Mouse (Mus musculus) hindbrain, embryonic 13.5 days (tissue): ENCODE measurements at regions not wholly inside any gene's neighbourhood (a gene's known extent, or its start where the extent isn't known, plus 50 kb on each side); places are given as distances from the start of the nearest gene placed in this dataset.

Experiments
- ATAC-seq: fragments of 200-750 bp; cut with Nextera tagmentation; 2 replicates; pipeline ENCODE4 v1.8.0; 2017; ENCODE audit warnings: moderate TSS enrichment; ENCODE audit not compliant: low FRiP score
- H3K27ac ChIP-seq: fragments of 300-500 bp; sonication (generic); 2 replicates; pipeline ENCODE4 v1.5.1; 2015; ENCODE audit warnings: inconsistent platforms, mild to moderate bottlenecking, moderate library complexity
- H3K27me3 ChIP-seq: fragments of 300-500 bp; sonication (generic); 2 replicates; pipeline ENCODE4 v1.6.1; 2015; ENCODE audit warnings: mild to moderate bottlenecking, inconsistent platforms
- H3K36me3 ChIP-seq: fragments of 300-500 bp; sonication (generic); 2 replicates; pipeline ENCODE4 v1.6.1; 2015; ENCODE audit warnings: mild to moderate bottlenecking, inconsistent platforms
- H3K4me1 ChIP-seq: fragments of 300-500 bp; sonication (generic); replicated peaks from 2 replicates; pipeline ENCODE4 v1.6.1; 2015; ENCODE audit warnings: inconsistent platforms
- H3K4me2 ChIP-seq: fragments of 300-500 bp; sonication (generic); 2 replicates; pipeline ENCODE4 v1.6.1; 2015; ENCODE audit warnings: inconsistent platforms, mild to moderate bottlenecking, moderate library complexity
- H3K4me3 ChIP-seq: fragments of 300-500 bp; sonication (generic); 2 replicates; pipeline ENCODE4 v1.5.1; 2015; ENCODE audit warnings: mild to moderate bottlenecking, inconsistent platforms
- H3K9ac ChIP-seq: fragments of 300-500 bp; sonication (generic); 2 replicates; pipeline ENCODE4 v1.6.1; 2015; ENCODE audit warnings: mild to moderate bottlenecking, inconsistent platforms
- H3K9me3 ChIP-seq: fragments of 300-500 bp; sonication (generic); 2 replicates; pipeline ENCODE4 v1.6.1; 2016; ENCODE audit warnings: inconsistent platforms
- WGBS: fragments of 180-500 bp; shearing (Covaris S2); methylation state at CpG from one replicate; pipeline ENCODE4 v1.1.7; 2015; 5-methylcytosine and 5-hydroxymethylcytosine counted together

DNA sequence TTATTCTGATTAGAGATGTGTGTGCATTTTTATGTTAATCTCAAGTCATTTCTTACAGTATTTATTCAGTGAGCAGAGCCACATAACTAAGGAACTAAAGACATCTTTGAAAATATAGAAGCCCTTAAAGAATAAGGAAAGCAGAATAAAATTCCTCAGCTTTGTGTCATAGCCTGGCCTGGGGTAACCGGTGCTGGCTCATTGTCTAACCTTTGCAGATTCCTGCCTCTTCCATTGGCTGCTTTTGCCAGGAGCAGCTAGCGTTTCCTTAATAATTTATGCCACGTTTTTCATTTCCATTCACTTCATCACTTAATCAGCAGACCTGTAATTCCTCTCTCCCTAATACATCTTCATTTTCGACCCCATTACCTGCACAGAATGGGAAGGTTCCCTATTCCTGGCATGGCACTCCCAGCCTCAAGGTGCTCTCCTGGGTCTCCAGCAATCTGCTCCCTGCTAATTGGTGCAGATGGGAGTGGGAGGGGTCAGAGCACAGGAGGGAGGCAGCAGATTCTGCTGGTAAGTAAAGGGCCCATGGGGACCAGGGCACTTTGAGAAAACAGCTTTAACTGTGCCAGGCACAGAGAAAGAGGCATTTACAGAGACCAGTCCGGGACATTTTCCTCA is 413.1 kb downstream of the Stim2 start:
- H3K4me1 ChIP-seq: peaks cover 6% of the 10 kb centered on the region
- no peak overlapping the region for H3K9ac ChIP-seq
- H3K9me3 ChIP-seq: no peaks in the 10 kb centered on the region
- ATAC-seq: peak; percentile 92
- H3K27me3 ChIP-seq: no peaks in the 10 kb centered on the region
- H3K36me3 ChIP-seq: no peaks in the 10 kb centered on the region
- H3K4me2 ChIP-seq: no peak overlapping the region
- no peak overlapping the region for H3K4me3 ChIP-seq
- peak overlapping the region; percentile 35 for H3K27ac ChIP-seq
- 43% methylated on average over 5 of the region's 5 CpGs for WGBS

DNA sequence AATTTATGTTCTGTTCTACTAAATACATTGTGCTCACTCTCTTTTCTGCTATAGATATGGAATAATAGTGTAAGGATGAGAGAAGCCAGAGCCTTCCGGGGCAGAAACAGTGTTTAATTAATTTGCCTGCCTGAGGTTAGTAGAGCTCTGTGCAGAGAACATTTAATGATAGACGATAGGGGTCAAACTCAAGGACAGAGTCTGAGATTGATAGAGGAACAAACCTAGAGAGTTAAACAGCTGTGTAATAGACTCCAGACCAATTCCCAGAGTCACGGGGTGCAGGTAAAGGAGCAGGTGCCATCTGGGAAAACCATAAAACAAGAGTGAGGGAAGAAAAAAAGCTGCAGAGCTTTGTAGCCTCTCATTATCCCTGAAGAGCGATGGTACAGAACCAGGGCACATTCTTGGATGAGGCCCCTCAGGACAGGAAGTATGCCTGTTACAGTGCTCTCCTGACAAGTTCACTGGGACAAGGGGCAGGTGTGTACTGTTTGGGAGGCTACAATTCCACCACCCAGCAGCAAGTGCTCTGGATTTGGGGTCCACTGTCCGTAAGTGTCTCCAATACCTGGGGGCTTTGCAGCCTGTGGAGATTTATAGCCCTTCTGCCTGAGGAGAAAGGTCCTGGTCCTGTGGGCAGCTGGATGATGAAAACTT is 421.6 kb downstream of the Stim2 start:
- peak overlapping the region; percentile 44; the same call in 1 of the 2 replicates for H3K27ac ChIP-seq
- ATAC-seq: peak; percentile 39; the same call in 1 of the 2 replicates

DNA sequence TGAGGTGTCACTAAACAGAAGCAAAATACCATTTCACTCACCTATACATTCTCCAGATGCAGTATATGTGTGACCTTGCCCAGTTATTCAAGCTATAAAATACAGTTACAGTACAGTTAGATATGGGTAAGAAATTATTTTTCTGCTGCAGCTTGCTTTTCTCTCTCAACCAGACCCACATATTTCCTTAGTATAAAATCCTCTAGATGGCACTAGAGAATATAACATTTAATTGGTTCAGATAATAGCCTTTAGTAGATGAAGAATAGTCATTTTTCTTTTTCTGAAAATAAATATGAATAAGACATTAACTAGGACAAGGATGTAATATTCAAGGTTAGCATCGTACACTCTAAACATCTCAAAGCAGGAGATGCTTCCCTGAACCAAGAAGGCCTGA is 441.0 kb downstream of the Stim2 start:
- Histone ChIP-seq H3K4me3 (no peak overlapping the region), H3K4me2 (no peak overlapping the region), H3K9ac (no peak overlapping the region), H3K36me3 (no peaks in the 10 kb centered on the region), H3K9me3 (no peaks in the 10 kb centered on the region), H3K27ac (no peak overlapping the region), H3K27me3 (no peaks in the 10 kb centered on the region), H3K4me1 (no peaks in the 10 kb centered on the region; the same call in 1 of the 2 replicates)
- WGBS: 81% methylated on average over 1 of the region's 1 CpGs
- no peak for ATAC-seq

More for the DNA sequence above, 421.6 kb downstream of the Stim2 start:
- no peak overlapping the region for H3K4me2 ChIP-seq
- no peaks in the 10 kb centered on the region for H3K36me3 ChIP-seq
- WGBS: 69% methylated on average over 5 of the region's 5 CpGs
- no peak overlapping the region for H3K4me3 ChIP-seq
- H3K27me3 ChIP-seq: no peaks in the 10 kb centered on the region
- H3K9ac ChIP-seq: no peak overlapping the region
- peaks cover 6% of the 10 kb centered on the region; the same call in 1 of the 2 replicates for H3K4me1 ChIP-seq
- H3K9me3 ChIP-seq: no peaks in the 10 kb centered on the region

DNA sequence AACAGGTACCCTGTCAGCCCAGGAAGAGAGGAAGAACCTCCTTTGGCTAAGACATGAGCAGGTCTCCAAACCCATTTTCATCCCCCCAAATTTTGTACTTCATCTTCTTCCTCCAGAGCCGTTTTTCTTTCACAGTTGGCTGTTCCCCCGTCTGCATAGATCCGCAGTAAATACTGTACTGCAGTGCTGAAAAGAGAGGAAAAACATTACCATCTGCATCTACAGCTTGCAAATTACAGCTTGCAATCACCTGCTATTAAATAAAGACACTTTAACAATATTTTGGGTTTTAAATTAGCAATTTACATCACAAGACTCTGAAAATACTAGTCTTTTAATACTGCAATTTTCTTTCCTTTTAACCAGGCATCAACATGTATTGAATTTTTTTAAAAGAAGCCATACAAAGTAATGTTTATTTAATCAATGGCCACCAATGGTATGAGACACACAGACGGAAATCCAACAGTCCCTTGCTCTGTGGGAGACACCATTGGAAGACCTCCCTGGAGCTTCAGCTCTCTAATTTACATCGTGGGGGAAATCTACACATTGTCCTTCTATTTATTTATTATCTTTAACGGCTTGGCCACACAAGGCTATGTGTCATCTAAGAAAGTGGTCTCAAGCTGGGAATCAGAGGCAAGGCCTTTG is 442.6 kb downstream of the Stim2 start:
- H3K27me3 ChIP-seq: no peaks in the 10 kb centered on the region
- no peaks in the 10 kb centered on the region for H3K9me3 ChIP-seq
- H3K27ac ChIP-seq: no peak overlapping the region
- no peak overlapping the region for H3K4me3 ChIP-seq
- no peak overlapping the region for H3K9ac ChIP-seq
- H3K4me2 ChIP-seq: no peak overlapping the region
- WGBS: 47% methylated on average over 6 of the region's 6 CpGs
- H3K4me1 ChIP-seq: no peaks in the 10 kb centered on the region; the same call in 1 of the 2 replicates
- no peak for ATAC-seq
- H3K36me3 ChIP-seq: no peaks in the 10 kb centered on the region

- H3K9ac ChIP-seq: no peak overlapping the region
- H3K27me3 ChIP-seq: no peaks in the 10 kb centered on the region
- H3K9me3 ChIP-seq: no peaks in the 10 kb centered on the region
- H3K36me3 ChIP-seq: no peaks in the 10 kb centered on the region
- peaks cover 3% of the 10 kb centered on the region; the same call in 1 of the 2 replicates for H3K4me1 ChIP-seq
- WGBS: 71% methylated on average over 4 of the region's 4 CpGs
- H3K4me3 ChIP-seq: no peak overlapping the region
- no peak for ATAC-seq
- no peak overlapping the region for H3K4me2 ChIP-seq
- H3K27ac ChIP-seq: no peak overlapping the region
Measured at GRCm38 (mm10) chr5:54441598-54441997, 443.3 kb downstream of the Stim2 start.

DNA sequence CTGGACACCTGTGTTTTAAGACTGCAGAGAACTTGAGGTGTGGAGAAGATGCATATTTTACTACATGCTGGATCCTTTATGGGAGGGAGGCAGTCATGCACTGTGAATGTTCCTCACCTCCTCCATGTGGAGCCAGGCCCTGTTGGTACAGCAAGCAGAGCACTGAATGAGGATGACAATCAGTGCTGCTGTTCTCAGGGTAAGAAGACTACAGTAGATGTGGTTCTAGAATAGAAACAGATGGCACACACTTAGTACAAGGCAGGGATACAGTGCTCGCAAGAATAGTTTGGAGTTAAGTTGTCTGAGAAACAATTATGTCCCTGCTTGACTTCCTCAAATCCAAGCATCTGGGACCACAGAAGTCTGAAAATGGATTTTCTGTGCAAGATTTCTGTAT is 485.6 kb downstream of the Stim2 start:
- H3K27ac ChIP-seq: no peak overlapping the region
- H3K4me1 ChIP-seq: no peaks in the 10 kb centered on the region
- no peaks in the 10 kb centered on the region for H3K27me3 ChIP-seq
- H3K9me3 ChIP-seq: no peaks in the 10 kb centered on the region
- WGBS: 91% methylated on average over 1 of the region's 1 CpGs
- no peak for ATAC-seq
- H3K36me3 ChIP-seq: no peaks in the 10 kb centered on the region
- no peak overlapping the region for H3K4me2 ChIP-seq
- no peak overlapping the region for H3K9ac ChIP-seq
- H3K4me3 ChIP-seq: no peak overlapping the region
